Mouse (Mus musculus) myocyte (in vitro differentiated cells): ENCODE measurements at regions not wholly inside any gene's neighbourhood (a gene's known extent, or its start where the extent isn't known, plus 50 kb on each side); places are given as distances from the start of the nearest gene placed in this dataset.

Experiments
- H3K27me3 ChIP-seq: one replicate; pipeline ENCODE4 v1.6.1; 2011; ENCODE audit not compliant: control insufficient read depth, insufficient read depth, insufficient read length
- H3K36me3 ChIP-seq: one replicate; pipeline ENCODE4 v1.6.1; 2011; ENCODE audit not compliant: control insufficient read depth, insufficient read depth
- H3K4me2 ChIP-seq: one replicate; pipeline ENCODE4 v1.6.1; 2011; ENCODE audit warnings: low read depth, control low read depth
- H3K4me3 ChIP-seq: one replicate; pipeline ENCODE4 v1.5.1; 2011; ENCODE audit warnings: mild to moderate bottlenecking, control low read depth, moderate library complexity
- H3K79me2 ChIP-seq: one replicate; pipeline ENCODE4 v1.6.1; 2011; ENCODE audit not compliant: control insufficient read depth, insufficient read depth
- H3ac ChIP-seq: one replicate; pipeline ENCODE4 v1.6.1; 2011; ENCODE audit not compliant: control insufficient read depth, insufficient read length
- CEBPB ChIP-seq: IDR thresholded peaks from 2 replicates; pipeline ENCODE4 v1.6.1; 2011; ENCODE audit warnings: mild to moderate bottlenecking, moderate library complexity; ENCODE audit not compliant: poor library complexity, insufficient read depth, severe bottlenecking
- E2F4 ChIP-seq: IDR thresholded peaks from one replicate; pipeline ENCODE4 v1.6.1; 2011; ENCODE audit warnings: mild to moderate bottlenecking, control low read depth, moderate library complexity; ENCODE audit not compliant: insufficient read depth
- MAX ChIP-seq: IDR thresholded peaks from one replicate; pipeline ENCODE4 v1.6.1; 2011; ENCODE audit warnings: low read depth, mild to moderate bottlenecking, control low read depth
- MYOD1 ChIP-seq, 3 experiments: IDR thresholded peaks; one replicate each; pipeline ENCODE4 v1.6.1; 2011; ENCODE audit warnings: control low read depth in 2 of 3, low read depth in 2 of 3, mild to moderate bottlenecking in 2 of 3, moderate library complexity in 1 of 3; ENCODE audit not compliant: insufficient read length in 2 of 3, control insufficient read depth in 1 of 3
- MYOG ChIP-seq, 3 experiments: IDR thresholded peaks; one replicate each; pipeline ENCODE4 v1.6.1; 2011; ENCODE audit warnings: control low read depth in 2 of 3, low read depth in 2 of 3, mild to moderate bottlenecking in 2 of 3; ENCODE audit not compliant: insufficient read length in 2 of 3, control insufficient read depth in 1 of 3, insufficient read depth in 1 of 3
- POLR2A ChIP-seq: IDR thresholded peaks from one replicate; pipeline ENCODE4 v1.6.1; 2011; ENCODE audit warnings: low read depth, mild to moderate bottlenecking, control low read depth, moderate library complexity; ENCODE audit not compliant: insufficient read length
- POLR2AphosphoS2 ChIP-seq: IDR thresholded peaks from one replicate; pipeline ENCODE4 v1.6.1; 2011; ENCODE audit warnings: low read depth, control low read depth; ENCODE audit not compliant: insufficient read length
- REST ChIP-seq: IDR thresholded peaks from one replicate; pipeline ENCODE4 v1.6.1; 2011; ENCODE audit warnings: mild to moderate bottlenecking, control low read depth, moderate library complexity; ENCODE audit not compliant: insufficient read depth, insufficient read length
- SRF ChIP-seq: IDR thresholded peaks from one replicate; pipeline ENCODE4 v1.6.1; 2011; ENCODE audit warnings: low read depth; ENCODE audit not compliant: control insufficient read depth, insufficient read length
- TCF12 ChIP-seq: IDR thresholded peaks from one replicate; pipeline ENCODE4 v1.6.1; 2011; ENCODE audit warnings: mild to moderate bottlenecking, control low read depth; ENCODE audit not compliant: poor library complexity, insufficient read depth, severe bottlenecking
- TCF3 ChIP-seq: IDR thresholded peaks from one replicate; pipeline ENCODE4 v1.6.1; 2011; ENCODE audit warnings: low read depth, control low read depth; ENCODE audit not compliant: insufficient read length
- USF1 ChIP-seq: IDR thresholded peaks from one replicate; pipeline ENCODE4 v1.6.1; 2011; ENCODE audit warnings: low read depth, mild to moderate bottlenecking, control low read depth, moderate library complexity

GRCm38 (mm10) chr12:71408396-71409050 lies 98.8 kb downstream of the Dact1 start:
- Histone ChIP-seq H3K4me2 (no peak overlapping the region), H3K27me3 (no peaks in the 10 kb centered on the region), H3K4me3 (no peak overlapping the region), H3ac (no peak overlapping the region), H3K79me2 (no peaks in the 10 kb centered on the region), H3K36me3 (no peaks in the 10 kb centered on the region)
- TF ChIP-seq TCF3 (no peak), USF1 (no peak), POLR2AphosphoS2 (no peak), TCF12 (no peak), POLR2A (no peak), SRF (no peak), CEBPB (no peak), MYOG (IDR thresholded peaks at IDR 0.05; ENCODE audit: control insufficient read depth in 1 of 3, insufficient read depth in 1 of 3, insufficient read length in 2 of 3, low read depth in 2 of 3) (no peak), REST (no peak)

- no peak for TF ChIP-seq USF1
- no peak for TF ChIP-seq E2F4
- TF ChIP-seq REST: no peak
- no peak for TF ChIP-seq MAX
- TF ChIP-seq SRF: no peak
- TF ChIP-seq MYOD1 (IDR thresholded peaks at IDR 0.05; ENCODE audit: control insufficient read depth in 1 of 3, insufficient read length in 2 of 3, low read depth in 2 of 3): no peak
- no peak for TF ChIP-seq TCF3
- no peak for TF ChIP-seq MYOG (IDR thresholded peaks at IDR 0.05; ENCODE audit: control insufficient read depth in 1 of 3, insufficient read depth in 1 of 3, insufficient read length in 2 of 3, low read depth in 2 of 3)
- TF ChIP-seq CEBPB: no peak
- no peak for TF ChIP-seq POLR2A
- TF ChIP-seq TCF12: no peak
- H3K36me3 ChIP-seq: no peaks in the 10 kb centered on the region
- H3K27me3 ChIP-seq: no peaks in the 10 kb centered on the region
- H3K4me3 ChIP-seq: no peak overlapping the region
- no peak overlapping the region for H3ac ChIP-seq
- no peak overlapping the region for H3K4me2 ChIP-seq
- no peaks in the 10 kb centered on the region for H3K79me2 ChIP-seq
These were observed 102.6 kb downstream of the Dact1 start for GRCm38 (mm10) chr12:71412331-71412730.

- Histone ChIP-seq H3K79me2 (no peaks in the 10 kb centered on the region), H3K4me3 (no peak overlapping the region), H3ac (no peak overlapping the region), H3K36me3 (no peaks in the 10 kb centered on the region), H3K27me3 (no peaks in the 10 kb centered on the region), H3K4me2 (no peak overlapping the region)
- TF ChIP-seq USF1: no peak
- no peak for TF ChIP-seq POLR2A
- no peak for TF ChIP-seq TCF12
- TF ChIP-seq CEBPB: peak; percentile 55; the same call in 1 of the 2 replicates
These were observed 107.3 kb downstream of the Dact1 start for GRCm38 (mm10) chr12:71416968-71417367.

GRCm38 (mm10) chr12:71418186-71418585 lies 108.5 kb downstream of the Dact1 start:
- H3K27me3 ChIP-seq: no peaks in the 10 kb centered on the region
- TF ChIP-seq MYOG (IDR thresholded peaks at IDR 0.05; ENCODE audit: control insufficient read depth in 1 of 3, insufficient read depth in 1 of 3, insufficient read length in 2 of 3, low read depth in 2 of 3) (no peak), MAX (no peak), TCF3 (no peak), SRF (no peak), REST (no peak), TCF12 (no peak), E2F4 (no peak), POLR2A (no peak)
- no peak overlapping the region for H3K4me2 ChIP-seq
- no peaks in the 10 kb centered on the region for H3K79me2 ChIP-seq
- H3K4me3 ChIP-seq: no peak overlapping the region
- no peaks in the 10 kb centered on the region for H3K36me3 ChIP-seq
- no peak overlapping the region for H3ac ChIP-seq

- Histone ChIP-seq H3K27me3 (no peaks in the 10 kb centered on the region), H3K4me2 (no peak overlapping the region), H3K36me3 (no peaks in the 10 kb centered on the region), H3K4me3 (no peak overlapping the region), H3K79me2 (no peaks in the 10 kb centered on the region), H3ac (no peak overlapping the region)
- TF ChIP-seq USF1: no peak
- no peak for TF ChIP-seq MAX
- TF ChIP-seq MYOG (IDR thresholded peaks at IDR 0.05; ENCODE audit: control insufficient read depth in 1 of 3, insufficient read depth in 1 of 3, insufficient read length in 2 of 3, low read depth in 2 of 3): no peak
- no peak for TF ChIP-seq SRF
- TF ChIP-seq TCF12: no peak
- no peak for TF ChIP-seq REST
- no peak for TF ChIP-seq CEBPB
- no peak for TF ChIP-seq MYOD1 (IDR thresholded peaks at IDR 0.05; ENCODE audit: control insufficient read depth in 1 of 3, insufficient read length in 2 of 3, low read depth in 2 of 3)
- TF ChIP-seq E2F4: no peak
- TF ChIP-seq TCF3: no peak
- TF ChIP-seq POLR2A: no peak
- TF ChIP-seq POLR2AphosphoS2: no peak
These were observed 109.5 kb downstream of the Dact1 start for GRCm38 (mm10) chr12:71419161-71419560.
